Mouse (Mus musculus) large intestine, adult 2 months (tissue): Measurements from ENCODE around the gene Spryd3. TPM values are rescaled to one million over a fixed set of nuclear protein-coding genes. Genes with fewer than 3 reads are reported as not detected.

ENCODE experiments used
- DNase-seq: peaks from one replicate; pipeline ENCODE4 v3.0.0-alpha.2; 2012; ENCODE audit warnings: low read depth, low spot score
- WGBS: fragments of 180-500 bp; shearing (Covaris S2); methylation state at CpG from one replicate; pipeline ENCODE4 v1.1.7; 2018; 5-methylcytosine and 5-hydroxymethylcytosine counted together
- polyA plus RNA-seq: library from polyadenylated mRNA; depleted of rRNA; stranded (reverse); fragments of >200 nt; gene quantifications from 2 replicates; pipeline ENCODE4 v1.2.3, GENCODE M21; 2012

Spryd3 gene
- polyA plus RNA-seq, 1 experiment, result 32.1 TPM

DNA sequence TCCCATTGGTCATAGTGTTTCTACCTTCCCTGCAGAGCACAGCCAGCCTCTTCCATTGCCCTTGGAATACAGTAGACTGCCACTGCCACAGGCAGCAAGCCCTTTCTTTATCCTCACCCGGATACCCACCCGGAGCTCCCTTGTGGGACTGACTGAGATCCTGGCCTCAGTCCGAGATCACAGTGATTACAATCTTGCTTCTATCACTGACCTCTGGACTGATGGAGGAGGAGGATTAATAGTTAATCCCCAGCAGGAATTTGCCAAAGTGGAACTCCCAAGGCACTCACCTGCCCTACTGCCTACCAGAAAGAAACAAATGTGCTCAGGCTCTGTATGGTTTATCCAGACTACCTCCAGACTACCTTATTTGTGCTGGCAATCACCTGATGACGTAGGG is 13.5 kb upstream of the Spryd3 start:
- WGBS, result 36% methylated on average over 4 of the region's 4 CpGs
- no peak for DNase-seq

DNA sequence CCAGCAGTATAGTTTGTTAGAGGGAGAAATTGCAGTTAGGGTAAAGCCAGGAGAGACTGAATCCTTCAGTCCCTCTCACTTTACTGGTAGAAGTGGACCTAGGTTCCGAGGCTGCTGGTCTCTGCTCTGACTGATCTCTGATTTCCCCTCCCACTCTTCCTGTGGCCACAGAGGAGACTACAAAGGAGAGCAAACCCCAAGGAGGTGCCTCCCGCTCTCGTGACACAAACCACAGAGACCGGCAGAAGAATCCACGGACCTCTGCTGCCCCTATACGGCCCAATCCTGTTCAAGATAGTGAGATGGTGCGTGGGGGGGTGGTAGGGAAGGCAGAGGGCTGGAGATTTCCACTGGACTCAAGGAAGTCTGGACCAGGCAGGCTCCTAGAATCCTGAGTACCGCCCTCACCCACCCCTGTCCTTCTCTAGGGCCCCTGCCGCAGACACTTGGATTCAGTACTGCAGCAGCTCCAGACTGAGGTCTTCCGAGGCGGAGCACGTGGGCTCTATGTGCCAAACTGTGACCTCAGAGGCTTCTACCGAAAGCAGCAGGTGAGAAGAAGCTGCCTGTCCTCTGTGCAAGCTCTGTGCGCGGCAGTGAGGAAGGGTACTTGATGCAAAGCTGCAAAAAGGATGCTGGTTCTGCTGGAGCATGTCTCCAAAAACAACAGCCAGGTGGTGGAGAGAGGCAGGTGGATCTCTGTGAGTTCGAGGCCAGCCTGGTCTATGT is 11.8 kb upstream of the Spryd3 start:
- no peak for DNase-seq
- 74% methylated on average over 16 of the region's 16 CpGs for WGBS

DNA sequence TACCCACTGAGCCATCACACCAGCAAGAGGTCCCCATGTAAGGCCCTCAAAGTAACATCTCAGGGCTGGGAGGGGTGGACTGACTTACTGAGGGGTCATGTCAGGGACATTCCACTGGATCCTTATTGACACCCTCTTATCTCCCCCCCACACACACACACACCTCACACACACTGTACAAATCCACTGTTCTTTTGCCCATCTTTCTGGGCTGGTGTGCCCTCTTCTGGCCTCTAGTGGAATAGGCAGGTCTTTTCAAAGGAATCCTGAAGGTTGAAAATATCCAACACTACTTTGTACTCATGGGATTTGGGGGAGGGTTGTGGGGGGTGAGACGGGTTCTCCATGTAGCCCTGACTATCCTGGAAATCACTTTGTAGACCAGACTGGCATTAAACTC is 10.8 kb upstream of the Spryd3 start:
- no peak for DNase-seq
- 0% methylated on average over 1 of the region's 1 CpGs for WGBS

DNA sequence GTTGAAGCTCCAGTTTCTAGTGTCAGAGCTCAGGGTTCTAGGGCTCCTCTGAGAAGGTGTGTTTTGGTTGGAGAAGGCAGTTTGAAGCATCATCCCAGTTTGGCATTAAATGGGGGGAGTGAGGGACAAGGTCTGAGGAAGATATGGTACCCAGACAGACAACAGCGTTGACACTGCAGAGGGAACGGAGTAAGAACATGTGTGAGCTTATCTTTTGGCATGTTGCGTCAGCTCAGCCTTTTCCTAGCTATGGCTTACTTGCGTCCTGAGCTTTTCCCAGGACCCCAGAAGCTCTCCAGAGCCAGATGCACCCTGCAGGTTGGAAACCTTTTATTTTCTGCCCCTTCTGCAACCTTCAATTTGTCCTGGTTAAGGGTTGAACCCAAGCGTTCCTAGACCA is 10.1 kb upstream of the Spryd3 start:
- 89% methylated on average over 5 of the region's 5 CpGs for WGBS

DNA sequence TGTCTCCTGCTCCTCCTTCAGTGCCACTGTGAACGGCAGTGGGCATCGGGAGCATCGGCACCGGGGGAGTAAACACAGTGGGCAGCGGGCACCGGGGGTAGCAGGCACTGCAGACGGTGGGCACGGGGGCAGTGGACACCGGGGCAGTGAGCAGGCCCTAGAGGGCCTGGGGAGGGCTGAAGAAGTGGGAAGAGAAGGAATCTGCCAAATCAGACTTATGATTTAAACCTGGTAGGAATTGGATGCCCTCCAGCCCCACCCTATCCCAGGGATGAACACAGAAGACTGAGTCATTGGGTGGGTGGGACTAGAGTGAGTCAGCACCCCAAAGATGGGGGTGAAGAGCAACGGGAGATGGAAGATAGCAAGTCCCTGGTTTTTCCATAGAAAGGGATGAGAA is 9.3 kb upstream of the Spryd3 start:
- no peak for DNase-seq
- 77% methylated on average over 10 of the region's 10 CpGs for WGBS

More for the DNA sequence above, 10.1 kb upstream of the Spryd3 start:
- no peak for DNase-seq

DNA sequence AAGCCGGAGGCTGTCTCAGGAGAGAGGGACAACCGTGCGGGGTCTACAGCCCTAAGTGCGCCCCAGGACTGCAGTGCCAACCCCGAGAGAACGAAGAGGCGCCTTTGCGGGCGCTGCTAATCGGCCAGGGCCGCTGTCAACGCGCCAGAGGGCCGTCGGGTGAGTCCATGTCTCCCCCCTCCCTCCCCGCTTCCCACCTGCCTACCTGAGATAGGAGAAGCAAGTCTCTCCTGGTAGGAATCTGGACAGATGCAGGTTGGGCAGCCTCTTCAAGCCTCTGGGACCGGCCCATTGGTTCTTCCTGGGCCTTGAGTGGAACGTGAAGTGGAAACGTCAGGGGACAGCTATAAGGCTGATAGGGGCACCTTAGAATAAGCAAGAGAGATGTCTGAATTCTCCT is 8.7 kb upstream of the Spryd3 start:
- 44% methylated on average over 19 of the region's 19 CpGs for WGBS
- DNase-seq, result no peak

DNA sequence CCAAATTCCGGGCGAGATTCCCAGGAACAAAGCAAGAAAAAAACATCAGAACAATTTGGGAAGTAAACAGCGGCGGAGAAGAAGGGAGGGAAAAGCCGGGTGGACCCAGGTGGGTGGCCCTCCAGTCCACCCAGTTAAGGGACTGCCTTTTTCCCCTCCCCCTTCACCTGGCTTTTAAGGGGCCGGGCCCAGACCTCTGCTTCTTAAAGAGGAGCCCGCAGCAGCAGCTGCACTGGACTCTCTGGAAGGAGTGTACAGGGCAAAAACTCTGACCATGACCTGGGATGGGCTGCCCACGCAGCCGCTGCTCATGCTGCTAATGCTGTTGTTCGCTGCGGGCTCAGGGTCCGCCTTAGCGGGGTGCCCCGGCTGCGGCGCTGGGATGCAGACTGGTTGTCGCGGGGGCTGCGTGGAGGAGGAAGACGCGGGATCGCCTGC is 8.3 kb upstream of the Spryd3 start, which contains the start of gene Igfbp6:
TSS of gene Igfbp6 (plus strand) at position 89 of the 438 bp plus-strand sequence.
- WGBS, result 45% methylated on average over 22 of the region's 22 CpGs
- DNase-seq, result no peak

- no peak for DNase-seq
- WGBS, result 35% methylated on average over 23 of the region's 23 CpGs
Measured at GRCm38 (mm10) chr15:102142914-102143912, 7.2 kb upstream of the Spryd3 start.

DNA sequence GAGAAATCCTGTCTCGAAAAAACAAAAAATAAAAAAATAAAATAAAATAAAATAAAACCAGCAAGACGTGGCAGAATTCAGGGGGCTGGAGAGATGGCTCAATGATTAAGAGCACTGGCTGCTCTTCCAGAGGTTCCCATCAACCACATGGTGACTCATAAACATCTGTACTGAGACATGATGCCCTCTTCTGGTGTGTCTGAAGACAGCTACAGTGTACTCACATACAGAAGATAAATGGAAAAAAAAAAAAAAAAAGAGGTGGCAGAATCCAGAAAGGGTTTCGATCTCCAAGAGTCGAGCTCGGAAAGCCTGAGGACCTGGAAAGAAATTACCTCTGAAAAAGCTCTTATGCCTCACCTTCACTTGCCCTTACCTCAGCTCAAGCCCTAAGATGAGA is 5.1 kb upstream of the Spryd3 start:
- 93% methylated on average over 5 of the region's 5 CpGs for WGBS
- DNase-seq, result no peak

- DNase-seq, result no peak
- 1% methylated on average over 35 of the region's 35 CpGs for WGBS
Measured at GRCm38 (mm10) chr15:102135522-102136128, 409 bp downstream of the Spryd3 start.

DNA sequence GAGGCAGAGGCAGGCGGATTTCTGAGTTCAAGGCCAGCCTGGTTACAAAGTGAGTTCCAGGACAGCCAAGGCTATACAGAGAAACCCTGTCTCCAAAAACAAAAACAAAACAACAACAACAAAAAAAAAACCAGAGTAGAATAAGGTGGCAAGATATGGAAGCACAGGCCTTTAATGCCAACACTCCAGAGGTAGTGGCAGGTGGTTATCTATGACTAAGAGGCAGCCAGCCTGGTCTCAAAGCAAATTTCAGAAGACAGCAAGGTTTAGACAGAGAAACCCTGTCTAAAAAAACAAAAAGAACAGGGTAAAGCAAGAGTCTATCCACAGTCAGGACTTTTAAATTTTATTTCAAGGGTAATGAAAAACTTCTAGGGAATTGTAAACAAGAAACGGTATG is 1.3 kb downstream of the Spryd3 start:
- DNase-seq, result no peak
- WGBS, result 50% methylated on average over 2 of the region's 2 CpGs

DNA sequence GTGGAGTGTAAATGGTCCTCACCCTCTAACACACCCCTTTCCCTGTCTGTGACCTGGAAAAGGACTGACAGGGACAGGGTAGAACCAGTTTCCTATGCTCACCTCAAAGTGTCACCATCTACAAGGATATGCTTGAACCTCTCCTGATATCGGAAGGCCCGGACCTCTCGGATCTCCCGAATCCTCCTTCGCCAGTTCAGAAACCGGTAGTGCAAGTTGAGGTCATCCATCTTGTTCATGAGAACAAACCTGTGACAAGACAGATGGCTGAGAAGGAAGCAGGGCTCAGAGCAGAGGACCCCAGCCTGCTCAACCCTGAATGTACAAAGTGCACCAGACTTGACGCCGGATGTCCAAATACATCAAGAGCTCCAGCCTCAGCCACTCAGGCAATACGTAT is 2.7 kb downstream of the Spryd3 start:
- DNase-seq, result no peak
- WGBS, result 82% methylated on average over 9 of the region's 9 CpGs

DNA sequence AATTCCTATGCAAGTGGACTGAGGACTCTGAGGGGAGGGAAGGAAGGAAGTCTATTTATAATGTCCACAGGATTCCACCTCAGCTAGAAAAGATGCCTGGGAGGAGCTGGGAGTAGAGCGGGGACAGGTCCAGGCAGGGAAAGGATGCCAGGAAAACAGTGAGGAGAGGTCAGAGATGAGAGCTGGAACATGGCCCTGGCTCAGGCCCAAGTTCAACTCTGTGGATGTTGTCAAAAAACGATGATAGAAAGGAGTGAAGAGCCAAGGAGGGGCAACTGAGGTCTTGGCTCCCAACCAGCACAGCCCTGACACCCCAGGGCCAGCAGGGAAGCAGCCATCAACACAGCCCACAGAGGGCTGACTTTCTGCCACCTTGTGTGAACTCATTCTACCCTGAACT is 9.7 kb downstream of the Spryd3 start:
- DNase-seq, result no peak
- WGBS, result 29% methylated on average over 2 of the region's 2 CpGs

GRCm38 (mm10) chr15:102120530-102120929 is 15.5 kb downstream of the Spryd3 start:
- WGBS, result 82% methylated on average over 5 of the region's 5 CpGs
- no peak for DNase-seq

GRCm38 (mm10) chr15:102119831-102120170 is 16.2 kb downstream of the Spryd3 start:
- DNase-seq, result no peak

GRCm38 (mm10) chr15:102119121-102119830 is 16.8 kb downstream of the Spryd3 start:
- 88% methylated on average over 8 of the region's 8 CpGs for WGBS
- no peak for DNase-seq

More at GRCm38 (mm10) chr15:102119831-102120170, 16.2 kb downstream of the Spryd3 start:
- WGBS, result 58% methylated on average over 2 of the region's 2 CpGs

GRCm38 (mm10) chr15:102118591-102118990 is 17.4 kb downstream of the Spryd3 start:
- 90% methylated on average over 4 of the region's 4 CpGs for WGBS
- no peak for DNase-seq

GRCm38 (mm10) chr15:102117461-102118443 is 18.3 kb downstream of the Spryd3 start:
- DNase-seq, result no peak

More at GRCm38 (mm10) chr15:102117461-102118443, 18.3 kb downstream of the Spryd3 start:
- WGBS, result 79% methylated on average over 19 of the region's 19 CpGs
